Mouse (Mus musculus) thymus, postnatal 36 days (tissue): ENCODE data around the gene Slc38a11.

ENCODE experiments used
- DNase-seq, 2 experiments: peaks; one replicate each; pipeline ENCODE4 v3.0.0; 2022; ENCODE audit warnings: mixed read lengths in 2 of 2

Slc38a11 gene

GRCm38 (mm10) chr2:65321998-65322754 is 41.7 kb downstream of the Slc38a11 start:
- DNase-seq: no peak

GRCm38 (mm10) chr2:65320975-65321374 is 42.9 kb downstream of the Slc38a11 start:
- DNase-seq: no peak

DNA sequence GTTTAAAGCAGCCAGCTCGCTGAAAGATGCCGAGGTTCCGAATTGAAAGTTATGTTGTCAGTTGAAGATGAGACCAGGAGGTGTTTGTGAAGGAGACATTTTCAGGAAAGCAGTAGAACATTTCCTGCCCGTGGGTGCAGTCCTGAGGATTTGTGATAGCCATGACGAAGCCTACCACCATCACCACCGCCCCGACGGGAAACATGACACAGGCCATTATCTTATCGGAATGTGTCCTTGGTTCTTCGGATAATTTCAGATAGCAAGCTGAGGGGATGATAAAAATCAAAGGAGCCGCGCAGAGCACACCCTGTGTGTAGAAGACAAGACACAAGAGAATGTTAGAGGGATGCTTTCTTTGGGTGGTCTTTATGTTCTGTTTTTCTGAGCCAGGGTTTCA is 47.1 kb downstream of the Slc38a11 start:
- DNase-seq: no peak

DNA sequence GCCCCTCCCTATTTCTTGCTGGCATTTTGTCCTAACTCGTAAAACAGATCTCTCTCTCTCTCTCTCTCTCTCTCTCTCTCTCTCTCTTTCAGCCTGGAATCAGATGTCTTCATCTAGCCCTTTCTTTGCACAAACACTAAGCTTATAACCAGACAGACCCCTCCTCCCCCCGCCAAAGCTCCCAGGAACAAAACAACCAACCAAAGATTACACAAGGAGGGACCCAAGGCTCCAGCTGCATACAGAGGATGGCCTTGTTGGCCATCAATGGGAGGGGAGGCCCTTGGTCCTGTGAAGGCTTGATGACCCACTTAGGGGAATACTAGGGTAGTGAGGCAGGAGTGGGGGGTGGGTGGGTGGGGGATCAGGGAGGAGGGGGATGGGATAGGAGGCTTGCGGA is 52.6 kb downstream of the Slc38a11 start:
- DNase-seq: no peak

GRCm38 (mm10) chr2:65296541-65296940 is 67.3 kb downstream of the Slc38a11 start:
- DNase-seq: no peak

GRCm38 (mm10) chr2:65294092-65294491 is 69.7 kb downstream of the Slc38a11 start:
- no peak for DNase-seq

DNA sequence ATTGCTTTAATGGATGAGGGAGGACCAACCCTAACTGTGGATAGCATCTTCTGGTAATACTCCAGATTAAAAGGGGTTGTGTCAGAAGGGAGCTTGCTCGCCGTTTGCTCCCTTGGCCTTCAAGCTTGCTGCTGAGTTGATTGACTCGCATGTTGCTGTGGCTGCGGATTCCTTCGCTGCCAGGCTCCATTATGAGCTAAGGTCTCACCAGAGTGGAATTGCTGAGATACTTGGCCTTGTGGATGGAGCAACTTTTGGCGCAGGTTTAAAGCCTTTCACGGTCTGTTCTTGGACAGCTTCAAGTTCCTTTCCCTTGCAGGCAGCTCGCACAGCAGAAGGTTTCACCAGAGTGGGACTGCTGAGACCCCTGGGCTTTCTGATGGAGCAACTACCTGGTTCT is 70.4 kb downstream of the Slc38a11 start:
- DNase-seq: no peak

DNA sequence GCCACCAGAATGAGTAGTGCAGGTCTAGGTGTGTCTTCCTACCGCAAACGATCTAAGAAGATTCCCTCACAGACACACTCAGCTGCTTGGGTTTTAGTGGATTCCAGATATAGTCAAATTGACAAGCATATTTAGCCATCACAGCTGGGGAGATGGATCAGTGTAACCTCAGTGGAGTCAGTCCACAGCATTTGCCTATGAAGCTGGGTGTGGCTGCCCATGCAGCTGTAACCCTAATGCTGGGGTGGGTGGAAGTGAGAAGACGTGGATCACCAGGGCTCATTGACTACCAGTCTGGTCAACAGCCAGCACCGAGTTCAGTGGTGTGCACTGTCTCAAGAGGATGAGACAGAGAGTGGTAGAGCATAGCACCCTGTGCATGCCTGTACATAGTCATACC is 74.1 kb downstream of the Slc38a11 start:
- no peak for DNase-seq

- DNase-seq: no peak
These were observed 75.1 kb downstream of the Slc38a11 start for GRCm38 (mm10) chr2:65288696-65289095.

- no peak for DNase-seq
These were observed 78.5 kb downstream of the Slc38a11 start for GRCm38 (mm10) chr2:65285380-65285779.

DNA sequence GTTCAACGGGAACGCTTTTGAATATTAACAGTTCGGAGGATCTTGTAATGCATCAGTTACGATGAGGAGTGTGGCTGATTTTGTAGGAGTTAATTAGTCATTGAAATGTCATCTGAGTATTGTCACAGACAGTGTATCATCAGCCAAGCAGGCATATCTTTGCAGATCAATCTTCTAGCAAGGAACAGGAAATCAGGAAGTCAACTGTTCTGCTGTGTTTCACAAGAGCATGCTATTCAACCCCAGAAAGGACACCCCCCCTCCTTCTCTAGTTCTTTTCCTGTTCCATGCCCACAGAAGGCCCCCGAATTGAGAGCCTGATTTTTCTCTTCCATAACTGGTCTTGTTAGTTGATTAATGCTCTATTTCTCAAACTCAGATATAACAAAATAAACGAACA is 80.9 kb downstream of the Slc38a11 start:
- no peak for DNase-seq

GRCm38 (mm10) chr2:65279029-65279690 is 84.7 kb downstream of the Slc38a11 start:
- no peak for DNase-seq

DNA sequence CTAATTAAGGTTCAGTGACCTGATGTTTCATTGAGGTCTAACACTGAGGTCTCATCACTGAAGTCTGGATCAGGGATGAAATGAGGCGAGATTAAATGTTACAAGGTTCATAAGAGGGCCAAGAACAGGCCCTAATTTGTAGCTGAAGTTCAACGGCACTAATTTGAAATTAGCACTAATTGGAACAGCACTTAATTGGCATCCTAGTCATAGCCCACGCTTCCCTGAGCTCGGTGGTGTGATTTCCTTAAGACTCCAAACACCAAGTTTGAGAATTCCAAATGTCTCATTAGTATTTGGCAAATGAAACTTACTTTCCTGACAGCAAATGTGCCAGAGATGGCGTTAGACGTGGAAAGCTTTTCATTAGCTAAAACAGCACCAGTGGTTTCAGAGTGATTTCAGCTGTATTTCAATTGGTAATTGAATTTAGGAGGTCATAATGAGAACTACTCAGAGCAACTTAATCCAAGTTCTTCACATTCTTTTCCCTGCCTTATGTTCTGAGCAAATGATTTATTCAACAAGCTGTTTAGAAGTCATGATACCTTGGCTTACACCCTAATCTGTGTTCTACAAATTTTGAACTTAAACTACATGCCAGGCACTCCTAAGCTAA is 88.3 kb downstream of the Slc38a11 start:
- DNase-seq: no peak

DNA sequence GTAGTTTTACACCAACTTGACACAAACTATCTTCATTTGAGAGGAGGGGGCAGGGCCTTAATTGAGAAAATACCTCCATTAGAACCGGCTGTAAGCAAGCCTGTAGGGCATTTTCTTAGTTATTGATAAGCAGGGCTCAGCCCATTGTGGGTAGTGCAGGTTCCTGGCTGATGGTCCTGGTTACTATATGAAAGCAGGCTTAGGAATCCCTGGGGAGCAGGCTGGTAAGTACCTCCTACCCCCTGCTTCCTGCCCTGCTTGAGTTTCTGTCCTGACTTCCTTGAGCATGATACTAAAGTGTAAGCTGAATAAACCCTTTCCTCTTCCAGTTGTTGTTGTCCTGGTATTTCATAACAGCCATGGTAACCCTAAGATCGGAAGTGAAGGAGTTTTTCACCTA is 89.9 kb downstream of the Slc38a11 start:
- DNase-seq: no peak

DNA sequence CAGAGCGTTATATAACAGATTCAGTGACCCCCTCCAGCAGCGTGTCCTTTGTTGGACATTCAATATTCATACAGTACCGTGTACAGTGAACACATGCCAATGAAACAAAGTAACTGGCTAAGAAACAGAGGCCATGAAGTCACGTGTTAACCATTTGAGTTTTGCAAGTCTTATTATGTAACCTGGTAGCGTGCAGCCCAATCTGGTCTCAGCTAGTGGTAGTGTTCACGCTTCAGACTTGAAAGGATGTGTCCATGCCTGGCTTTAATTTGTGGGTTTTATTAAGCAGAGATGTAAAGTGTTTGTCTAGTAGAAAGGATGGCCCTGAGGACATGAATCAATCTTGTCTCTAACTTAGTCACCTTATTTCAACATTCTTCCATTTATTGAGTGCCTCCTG is 95.1 kb downstream of the Slc38a11 start:
- DNase-seq: no peak

- DNase-seq: no peak
These were observed 96.0 kb downstream of the Slc38a11 start for GRCm38 (mm10) chr2:65267834-65268233.

- no peak for DNase-seq
These were observed 97.1 kb downstream of the Slc38a11 start for GRCm38 (mm10) chr2:65266576-65267299.
